23 mouse cellular contexts compared by ENCODE assay signal in genomic region chr9:60957438-60957837, GRCm38 (mm10).
A peak's percentile ranks its signal among the peaks of the same experiment; 100 is the strongest.
DNase-seq lines count a peak whose midpoint lies in the region; ATAC-seq and TF ChIP-seq lines count a peak whose summit lies in the region.
"Had no signal": no experiment of that assay in that cellular context is flagged by ENCODE, and none has a peak within 500 bp of the region (broad histone marks: within the 10 kb centered on the region; RNA-seq: fewer than 3 reads in every experiment).

No protein-coding gene starts in this region.

- no peak overlapping the region for H3K4me3 ChIP-seq in forebrain, embryonic 14.5 days (ENCODE audit: low read depth, low read length)
- no peak overlapping the region for H3K4me3 ChIP-seq in forebrain, embryonic 12.5 days (replicated peaks)
- no peak overlapping the region for H3K4me3 ChIP-seq in ES-E14 (ENCODE audit: insufficient read depth in 1 of 2, low read depth in 1 of 2, low read length in 2 of 2, poor library complexity in 1 of 2, severe bottlenecking in 1 of 2)
- H3K4me3 ChIP-seq: embryonic facial prominence, embryonic 12.5 days; embryonic facial prominence, embryonic 15.5 days; hindbrain, embryonic 12.5 days; hindbrain, embryonic 15.5 days had no signal

- no peak for TF ChIP-seq CTCF in brain, embryonic 14.5 days (IDR thresholded peaks at IDR 0.05; ENCODE audit: borderline replicate concordance, extremely low read depth, insufficient read depth, insufficient read length)

- no peaks in the 10 kb centered on the region for H3K36me3 ChIP-seq in forebrain, embryonic 14.5 days (ENCODE audit: control insufficient read depth, insufficient read depth, low read length)
- no peaks in the 10 kb centered on the region for H3K36me3 ChIP-seq in forebrain, embryonic 12.5 days (replicated peaks)
- no peaks in the 10 kb centered on the region for H3K36me3 ChIP-seq in ES-E14 (ENCODE audit: control insufficient read depth, insufficient read depth, low read length, poor library complexity, severe bottlenecking)
- H3K36me3 ChIP-seq: embryonic facial prominence, embryonic 12.5 days; embryonic facial prominence, embryonic 15.5 days; hindbrain, embryonic 12.5 days; hindbrain, embryonic 15.5 days had no signal

- no peak overlapping the region for H3K9ac ChIP-seq in forebrain, embryonic 14.5 days (ENCODE audit: low read length)
- H3K9ac ChIP-seq in forebrain, embryonic 12.5 days: no peak overlapping the region
- H3K9ac ChIP-seq in ES-E14 (ENCODE audit: insufficient read depth, low read depth, low read length, poor library complexity, severe bottlenecking): peak overlapping the region; percentile 5; the same call in 1 of the 2 replicates
- H3K9ac ChIP-seq: embryonic facial prominence, embryonic 12.5 days; embryonic facial prominence, embryonic 15.5 days; hindbrain, embryonic 12.5 days; hindbrain, embryonic 15.5 days had no signal

- 48% methylated on average over 5 of the region's 5 CpGs for WGBS in forebrain, embryonic 14.5 days
- WGBS in forebrain, embryonic 12.5 days: 59% methylated on average over 5 of the region's 5 CpGs

- ATAC-seq in forebrain, embryonic 14.5 days: no peak
- ATAC-seq in forebrain, embryonic 12.5 days (ENCODE audit: low FRiP score): no peak
- ATAC-seq: intestine, postnatal 0 days had no signal

- H3K27ac ChIP-seq in forebrain, embryonic 14.5 days (ENCODE audit: low read depth, low read length): no peak overlapping the region
- H3K27ac ChIP-seq in forebrain, embryonic 12.5 days: no peak overlapping the region
- no peak overlapping the region for H3K27ac ChIP-seq in ES-E14 (ENCODE audit: insufficient read depth, low read depth, low read length, poor library complexity, severe bottlenecking)
- H3K27ac ChIP-seq: embryonic facial prominence, embryonic 12.5 days; embryonic facial prominence, embryonic 15.5 days; hindbrain, embryonic 12.5 days; hindbrain, embryonic 15.5 days had no signal

- H3K9me3 ChIP-seq in forebrain, embryonic 14.5 days (replicated peaks; ENCODE audit: control insufficient read depth, low read length): no peaks in the 10 kb centered on the region
- no peaks in the 10 kb centered on the region for H3K9me3 ChIP-seq in forebrain, embryonic 12.5 days
- H3K9me3 ChIP-seq in ES-E14 (ENCODE audit: control insufficient read depth, insufficient read depth, low read depth, low read length): no peaks in the 10 kb centered on the region
- H3K9me3 ChIP-seq: embryonic facial prominence, embryonic 12.5 days; embryonic facial prominence, embryonic 15.5 days; hindbrain, embryonic 12.5 days; hindbrain, embryonic 15.5 days had no signal

- TF ChIP-seq POLR2A in brain, embryonic 14.5 days (IDR thresholded peaks at IDR 0.05; ENCODE audit: borderline replicate concordance, extremely low read depth, insufficient read depth, insufficient read length, poor library complexity, severe bottlenecking): no peak

- DNase-seq in forebrain, embryonic 14.5 days (ENCODE audit: low spot score): peak; percentile 59
- DNase-seq in layer of hippocampus, adult 11-12 months (ENCODE audit: low spot score): peak; percentile 13
- DNase-seq in layer of hippocampus, postnatal 25 days (ENCODE audit: extremely low spot score in 1 of 2, low spot score in 1 of 2): no peak
- DNase-seq in ES-E14 (ENCODE audit: low read depth, low spot score): no peak
- peak; percentile 74 for DNase-seq in brain, embryonic 14.5 days (ENCODE audit: low read depth)
- no peak for DNase-seq in thymus, postnatal 10 days (ENCODE audit: low spot score in 2 of 2)
- DNase-seq: adrenal gland, postnatal 10 days; adrenal gland, postnatal 36 days; B cell, adult 2 months; cerebellum, adult 11 months; cerebellum, adult 2 months; cerebellum, adult 9-11 months; cerebellum, postnatal 25 days; gastrocnemius, postnatal 10 days; gastrocnemius, postnatal 36 days; heart, adult 11 months had no signal

- no peaks in the 10 kb centered on the region for H3K4me1 ChIP-seq in forebrain, embryonic 14.5 days (ENCODE audit: control insufficient read depth, insufficient read depth, low read length)
- no peaks in the 10 kb centered on the region for H3K4me1 ChIP-seq in forebrain, embryonic 12.5 days
- H3K4me1 ChIP-seq in ES-E14 (ENCODE audit: control insufficient read depth in 2 of 2, insufficient read depth in 2 of 2, low read length in 2 of 2, poor library complexity in 1 of 2): peaks cover 0 to 2% of the 10 kb centered on the region in 2 experiments; a peak in 1 of 4 replicates
- H3K4me1 ChIP-seq: hindbrain, embryonic 12.5 days had no signal

- in situ Hi-C loops in ES-E14 (cut with MboI; ENCODE audit: low sequenced_read_pairs in 2 of 2, unreplicated experiment in 2 of 2): no loop called here

- H3K27me3 ChIP-seq in forebrain, embryonic 14.5 days (replicated peaks; ENCODE audit: control insufficient read depth, insufficient read depth, low read length): no peaks in the 10 kb centered on the region
- H3K27me3 ChIP-seq in forebrain, embryonic 12.5 days: 0 out of 2 replicates have a peak, but pooled peaks cover 7% of the 10 kb centered on the region
- H3K27me3 ChIP-seq: hindbrain, embryonic 15.5 days had no signal

- no peak overlapping the region for H3K4me2 ChIP-seq in forebrain, embryonic 14.5 days (ENCODE audit: low read length)
- no peak overlapping the region for H3K4me2 ChIP-seq in forebrain, embryonic 12.5 days
- H3K4me2 ChIP-seq: embryonic facial prominence, embryonic 12.5 days; embryonic facial prominence, embryonic 15.5 days; heart, embryonic 11.5 days; hindbrain, embryonic 12.5 days; hindbrain, embryonic 15.5 days had no signal

TF ChIP-seq in ES-E14, 5 proteins besides CTCF, POLR2A, EP300 and RAD21:
- no peak for TF ChIP-seq ZC3H11A (IDR thresholded peaks at IDR 0.05; ENCODE audit: borderline replicate concordance, low read depth, low read length)
- TF ChIP-seq HCFC1 (IDR thresholded peaks at IDR 0.05; ENCODE audit: borderline replicate concordance, insufficient read depth, low read length): no peak
- TF ChIP-seq MAFK (IDR thresholded peaks at IDR 0.05; ENCODE audit: insufficient read depth, low read depth, low read length): no peak
- TF ChIP-seq CHD2 (IDR thresholded peaks at IDR 0.05; ENCODE audit: low read depth, low read length): no peak
- no peak for TF ChIP-seq ZNF384 (IDR thresholded peaks at IDR 0.05; ENCODE audit: low read depth, low read length)
TF ChIP-seq in ES-E14: peak in this region for 0.

Comparison
In these comparisons a context has a peak if more than half of its experiments do, and no peak if none do; other contexts are left out.
1. DNase-seq: peak in forebrain, embryonic 14.5 days (single experiment), layer of hippocampus, adult 11-12 months (single experiment) and brain, embryonic 14.5 days (single experiment); none in layer of hippocampus, postnatal 25 days (0 of 2), ES-E14 (single experiment) and thymus, postnatal 10 days (0 of 2).